Mouse (Mus musculus) brain, embryonic 14.5 days (tissue): ENCODE measurements around the gene Rimklb.

Experiments used
- CTCF ChIP-seq: fragments of 200-500 bp; IDR thresholded peaks from 2 replicates; pipeline ENCODE4 v1.5.1; 2012; ENCODE audit warnings: inconsistent platforms, mild to moderate bottlenecking, moderate library complexity, borderline replicate concordance; ENCODE audit not compliant: insufficient read depth, insufficient read length; ENCODE audit errors: extremely low read depth
- POLR2A ChIP-seq: fragments of 200-500 bp; IDR thresholded peaks from 2 replicates; pipeline ENCODE4 v1.6.1; 2012; ENCODE audit warnings: mild to moderate bottlenecking, inconsistent platforms, borderline replicate concordance; ENCODE audit not compliant: poor library complexity, insufficient read depth, insufficient read length, severe bottlenecking; ENCODE audit errors: extremely low read depth

- no peak for TF ChIP-seq CTCF
- TF ChIP-seq POLR2A = no peak
Measured at GRCm38 (mm10) chr6:122416347-122416746, 82.2 kb downstream of the Rimklb start.
